Mouse (Mus musculus) T-helper 1 cell (primary cell): Measurements from ENCODE around the gene Snx32.

ENCODE experiments used
- in situ Hi-C: fragments of 300-600 bp; cut with MboI, MseI; formaldehyde crosslinking; loops from one replicate; pipeline ENCODE4 v1.15.1; 2025; ENCODE audit warnings: high pct_unique_total_duplicates

The Snx32 gene

DNA sequence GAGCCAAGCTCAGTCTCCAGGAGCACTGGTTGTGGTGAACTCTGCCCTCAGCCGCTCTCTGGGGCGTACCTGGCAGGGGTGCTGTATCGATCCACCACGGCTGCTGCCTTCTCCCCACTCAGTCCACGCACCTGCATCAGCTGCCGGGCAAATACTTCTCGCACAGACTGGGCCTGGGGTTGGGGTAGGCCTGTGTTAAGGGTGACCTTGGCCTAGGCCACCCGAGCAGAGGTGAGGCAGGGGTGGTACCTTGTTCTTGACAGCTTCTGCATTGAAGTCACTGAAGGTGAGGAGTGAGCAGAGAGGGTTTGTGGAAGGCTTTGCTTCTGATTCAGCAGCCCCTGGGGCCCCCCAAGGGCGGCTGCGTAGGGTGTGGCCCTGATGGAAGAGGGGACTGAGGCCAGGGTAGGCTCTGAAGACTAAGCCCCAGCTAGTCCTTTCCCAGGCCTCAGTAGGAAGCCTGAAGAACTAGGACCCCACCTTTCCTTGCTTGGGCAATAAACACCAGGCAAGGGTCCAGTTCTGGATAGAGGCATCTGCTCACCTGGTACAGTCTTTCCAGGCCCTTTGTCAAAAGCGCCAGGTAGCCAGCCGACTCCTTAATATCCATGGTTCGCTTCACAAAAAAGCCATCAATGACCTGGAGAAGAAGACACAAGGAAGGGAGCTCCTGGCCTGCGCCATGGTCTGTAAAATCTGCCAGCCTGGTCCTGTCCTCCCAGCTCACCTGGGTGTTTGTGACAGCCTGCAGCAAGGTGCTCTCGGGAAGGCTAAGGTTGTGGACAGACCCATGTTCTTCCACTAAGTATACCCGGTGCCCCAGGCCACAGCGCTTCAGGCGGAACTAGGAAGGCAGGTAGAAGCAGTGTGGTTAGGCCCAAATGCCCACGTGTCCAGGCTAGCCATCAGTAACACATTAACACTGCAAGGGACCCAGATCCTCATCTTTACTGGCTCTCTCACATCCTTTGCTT lies 26.7 kb downstream of the Snx32 start:
- in situ Hi-C loops, result no loop called here

- in situ Hi-C loops, result no loop called here
Observed at GRCm38 (mm10) chr19:5481398-5481797, 28.9 kb downstream of the Snx32 start.

- in situ Hi-C loops, result no loop called here
Observed at GRCm38 (mm10) chr19:5480016-5480415, 30.3 kb downstream of the Snx32 start.

DNA sequence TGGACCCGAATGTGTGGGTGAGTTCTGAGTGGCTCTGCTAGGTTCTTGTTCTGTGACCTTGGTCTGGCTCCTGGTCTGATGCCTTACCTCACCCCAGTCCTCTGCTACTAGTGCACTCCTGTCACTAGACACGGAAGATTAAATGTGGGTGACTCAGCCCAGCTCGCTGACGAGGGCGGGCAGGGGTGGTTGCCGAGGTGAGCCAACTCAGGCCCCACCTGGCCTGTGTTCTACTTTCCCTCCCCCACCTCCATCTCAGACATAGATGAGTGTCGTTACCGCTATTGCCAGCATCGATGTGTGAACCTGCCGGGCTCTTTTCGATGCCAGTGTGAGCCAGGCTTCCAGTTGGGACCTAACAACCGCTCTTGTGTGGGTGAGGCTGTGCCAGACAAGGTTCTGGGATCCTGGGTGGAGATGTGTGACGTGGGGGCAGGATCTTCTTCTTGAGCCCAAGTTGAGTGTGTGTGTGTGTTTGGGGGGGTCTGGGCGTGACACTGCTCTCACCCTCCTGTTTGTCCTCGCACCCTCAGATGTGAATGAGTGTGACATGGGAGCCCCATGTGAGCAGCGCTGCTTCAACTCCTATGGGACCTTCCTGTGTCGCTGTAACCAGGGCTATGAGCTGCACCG lies 32.6 kb downstream of the Snx32 start:
- in situ Hi-C loops, result no loop called here

GRCm38 (mm10) chr19:5477004-5477667 lies 33.2 kb downstream of the Snx32 start:
- in situ Hi-C loops, result no loop called here

GRCm38 (mm10) chr19:5475069-5475714 lies 35.1 kb downstream of the Snx32 start:
- in situ Hi-C loops, result no loop called here

- in situ Hi-C loops, result no loop called here
Observed at GRCm38 (mm10) chr19:5474281-5475068, 35.9 kb downstream of the Snx32 start.

DNA sequence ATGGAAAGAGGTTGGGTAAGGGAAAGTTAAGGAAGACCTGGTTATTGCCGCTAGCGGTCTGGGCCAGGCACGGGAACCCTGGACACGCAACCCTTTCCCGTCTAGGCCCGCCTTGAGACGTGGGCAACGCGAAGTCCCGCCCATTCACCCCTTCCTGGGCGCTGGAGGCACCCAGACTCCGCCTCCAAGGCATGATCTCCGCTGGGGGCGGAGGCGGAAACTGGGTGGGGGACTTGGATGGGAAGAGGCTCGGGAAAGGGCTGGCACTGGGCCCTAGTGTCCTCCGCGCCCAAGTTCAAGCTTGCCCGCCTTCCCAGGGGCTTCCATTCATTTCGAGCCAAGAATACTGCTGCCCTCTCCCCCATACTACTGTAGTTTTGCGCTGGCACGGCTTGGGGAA lies 36.6 kb downstream of the Snx32 start, which contains the start of gene Efemp2:
Gene Efemp2, plus strand, starts transcription at position 235 of the 400 bp plus-strand sequence.
- in situ Hi-C loops, result no loop called here

DNA sequence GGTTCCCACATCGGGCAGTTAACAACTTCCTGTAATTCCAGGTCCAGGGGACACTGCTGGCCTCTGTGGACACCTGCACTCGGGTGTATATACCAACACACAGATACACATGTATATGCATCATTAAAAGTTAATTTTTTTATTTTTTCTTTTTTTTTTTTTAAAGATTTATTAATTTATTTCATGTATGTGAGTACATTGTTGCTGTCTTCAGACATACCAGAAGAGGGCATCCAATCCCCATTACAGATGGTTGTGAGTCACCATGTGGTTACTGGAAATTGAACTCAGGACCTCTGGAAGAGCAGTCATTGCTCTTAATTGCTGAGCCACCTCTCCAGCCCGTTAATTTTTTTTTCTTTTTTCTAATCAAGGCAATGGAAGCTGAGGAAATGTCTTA lies 37.5 kb downstream of the Snx32 start:
- in situ Hi-C loops, result no loop called here

GRCm38 (mm10) chr19:5471846-5472245 lies 38.5 kb downstream of the Snx32 start:
- in situ Hi-C loops, result no loop called here

DNA sequence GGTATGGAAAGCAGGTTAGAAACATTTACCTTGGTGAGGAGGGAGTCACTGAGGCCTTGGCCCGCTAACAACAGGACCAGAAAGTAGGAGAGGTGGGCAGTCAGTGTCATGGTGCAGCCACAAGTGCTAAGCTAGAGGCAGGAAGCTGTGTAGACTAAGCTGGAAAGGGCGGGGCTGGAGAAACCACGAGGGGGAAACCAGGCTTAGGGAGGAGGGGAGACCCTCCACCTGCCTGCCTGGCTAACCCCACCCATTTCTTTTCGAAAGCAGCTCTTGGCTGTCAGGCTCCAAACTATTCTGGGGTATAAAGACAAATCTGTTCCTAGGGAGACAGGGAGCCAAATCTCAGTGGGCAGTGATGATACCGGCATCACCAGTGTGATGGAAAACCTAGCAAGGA lies 42.0 kb downstream of the Snx32 start, which contains the start of gene Ctsw:
Gene Ctsw, minus strand, starts transcription at position 134 of the 400 bp plus-strand sequence.
- in situ Hi-C loops, result no loop called here

DNA sequence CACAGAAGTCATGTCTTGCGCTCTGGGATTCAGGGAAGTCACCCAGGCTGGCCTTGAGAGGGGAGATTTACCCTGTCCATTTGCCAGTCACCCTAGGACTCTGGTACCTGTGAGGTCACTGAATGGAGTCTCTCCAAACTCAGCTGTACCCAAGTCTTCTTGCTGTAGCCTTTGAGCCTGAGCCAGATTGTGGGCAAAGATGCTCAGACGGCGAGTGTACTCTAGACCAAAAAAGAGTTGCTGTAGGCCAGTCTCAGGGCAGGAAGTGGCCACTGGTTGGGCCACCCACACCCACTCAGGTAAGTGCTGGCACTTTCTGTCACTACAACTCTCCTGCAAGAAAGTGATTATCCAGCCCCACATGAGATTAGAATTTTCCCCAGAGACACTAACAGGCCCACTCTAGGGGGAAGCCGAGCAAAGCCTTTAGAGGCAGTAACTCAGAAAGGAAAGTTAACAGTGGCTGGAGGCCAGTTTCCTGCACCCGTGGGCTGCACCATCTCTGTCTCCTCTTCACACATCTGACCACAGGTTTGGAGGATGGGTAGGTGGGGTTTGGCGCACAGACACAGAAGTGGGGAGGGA lies 43.3 kb downstream of the Snx32 start:
- in situ Hi-C loops, result no loop called here

GRCm38 (mm10) chr19:5465037-5465436 lies 45.3 kb downstream of the Snx32 start:
- in situ Hi-C loops, result no loop called here

GRCm38 (mm10) chr19:5463791-5464562 lies 46.4 kb downstream of the Snx32 start:
- in situ Hi-C loops, result no loop called here

DNA sequence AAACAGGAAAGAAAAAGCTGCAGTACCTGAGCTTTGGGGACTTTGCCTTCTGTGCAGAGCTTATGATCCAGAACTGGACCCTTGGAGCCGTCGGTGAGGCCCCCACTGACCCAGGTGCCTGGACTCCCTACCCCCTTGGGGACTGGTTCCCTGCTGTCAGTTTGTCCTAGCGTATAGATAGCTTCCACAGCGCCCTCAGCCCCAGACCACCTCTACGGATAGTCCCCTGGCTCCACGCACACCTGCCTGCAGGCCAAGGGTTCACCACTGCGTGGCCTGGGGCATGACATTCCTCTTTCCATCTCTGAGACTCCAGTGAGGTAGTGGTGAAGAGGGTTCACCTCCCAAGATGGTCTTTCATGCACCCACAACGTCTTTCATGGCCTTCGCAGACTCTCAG lies 47.1 kb downstream of the Snx32 start:
- in situ Hi-C loops, result no loop called here

- in situ Hi-C loops, result no loop called here
Observed at GRCm38 (mm10) chr19:5461411-5461810, 48.9 kb downstream of the Snx32 start.

DNA sequence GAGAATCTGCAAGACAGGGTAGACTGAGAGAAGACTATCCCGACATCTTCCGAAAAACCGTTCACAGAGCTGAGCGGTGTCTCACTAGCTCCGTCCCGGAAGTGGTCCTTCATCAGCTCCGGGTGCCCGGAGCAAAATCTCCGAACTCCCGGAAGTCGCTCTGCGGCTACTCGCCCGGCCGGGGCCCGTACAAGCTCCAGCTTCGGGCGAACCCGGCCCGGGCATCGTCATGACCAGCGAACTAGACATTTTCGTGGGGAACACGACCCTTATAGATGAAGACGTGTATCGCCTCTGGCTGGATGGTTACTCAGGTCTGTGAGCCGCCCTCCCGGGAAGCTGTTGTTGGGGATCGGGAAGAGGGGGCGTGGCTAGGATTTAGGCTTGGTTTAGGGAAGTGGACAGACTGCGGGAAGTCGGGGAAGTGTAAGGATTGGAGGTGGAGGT lies 49.9 kb downstream of the Snx32 start, which contains the start of gene Fibp:
Gene Fibp, plus strand, starts transcription at position 151 of the 447 bp plus-strand sequence.
- in situ Hi-C loops, result no loop called here

DNA sequence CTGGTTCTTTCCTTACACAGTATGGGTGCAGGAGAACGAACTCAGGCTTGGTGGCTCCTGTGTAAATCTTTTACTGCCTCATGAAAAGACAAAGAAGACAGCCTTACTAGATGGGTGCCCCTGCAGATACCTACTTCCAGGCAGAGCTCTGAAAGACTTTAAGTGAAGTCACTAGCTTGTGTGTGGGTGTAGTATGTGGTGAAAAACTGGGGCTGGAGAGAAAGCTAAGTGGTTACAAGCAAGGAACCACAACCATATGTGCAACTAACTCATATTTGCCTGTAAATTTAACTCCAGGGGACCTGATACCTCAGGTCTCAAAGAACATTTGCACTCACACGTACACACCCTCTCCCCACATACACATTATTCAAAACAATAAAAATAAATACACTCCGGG lies 50.4 kb downstream of the Snx32 start:
- in situ Hi-C loops, result no loop called here

GRCm38 (mm10) chr19:5459019-5459418 lies 51.3 kb downstream of the Snx32 start:
- in situ Hi-C loops, result no loop called here
